Mouse (Mus musculus) left cerebral cortex, adult 11 months (tissue): ENCODE results near the gene Ccdc150.

ENCODE experiments used
- DNase-seq: peaks from one replicate; pipeline ENCODE4 v3.0.0; 2022; ENCODE audit warnings: low spot score

The Ccdc150 gene

DNA sequence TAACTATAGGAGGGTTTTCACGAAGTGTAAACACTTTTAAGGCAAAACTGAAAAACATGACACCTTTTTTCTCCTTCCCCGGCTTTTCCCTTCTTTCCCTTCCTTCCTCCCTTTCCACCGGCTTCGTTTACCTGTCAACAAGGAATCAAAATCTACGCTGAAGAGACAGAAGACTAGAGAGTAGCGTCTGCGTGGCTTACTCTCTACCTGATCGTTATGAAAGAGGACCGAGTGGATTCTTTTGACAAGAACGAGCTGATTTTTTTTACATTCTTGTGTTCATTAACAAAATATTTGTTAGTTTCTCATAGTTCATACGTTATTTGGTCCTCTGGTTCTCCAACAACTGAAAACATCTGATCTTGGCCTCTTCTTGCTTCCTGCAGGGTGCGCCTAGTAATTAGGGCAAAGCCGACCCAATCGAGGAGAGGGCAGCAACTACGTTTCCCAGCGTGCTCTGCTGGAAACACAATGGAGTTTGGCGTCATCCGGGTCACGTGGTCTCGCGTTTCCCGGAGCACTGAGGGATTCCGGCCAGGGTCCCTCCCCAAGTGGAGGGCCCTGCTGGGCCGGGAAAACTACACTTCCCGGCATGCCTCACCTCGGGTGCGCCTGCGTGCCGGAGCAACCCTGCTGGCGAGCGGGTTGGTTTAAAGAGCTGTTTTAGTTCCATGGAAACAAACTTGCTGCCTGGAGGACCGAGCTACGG lies at the start of gene Ccdc150:
Gene Ccdc150 (plus strand): TSS at position 526 of the 709 bp plus-strand sequence.
- peak; percentile 97 for DNase-seq

- no peak for DNase-seq
Observed at GRCm38 (mm10) chr1:54220273-54220672, 30.2 kb upstream of the Ccdc150 start.

DNA sequence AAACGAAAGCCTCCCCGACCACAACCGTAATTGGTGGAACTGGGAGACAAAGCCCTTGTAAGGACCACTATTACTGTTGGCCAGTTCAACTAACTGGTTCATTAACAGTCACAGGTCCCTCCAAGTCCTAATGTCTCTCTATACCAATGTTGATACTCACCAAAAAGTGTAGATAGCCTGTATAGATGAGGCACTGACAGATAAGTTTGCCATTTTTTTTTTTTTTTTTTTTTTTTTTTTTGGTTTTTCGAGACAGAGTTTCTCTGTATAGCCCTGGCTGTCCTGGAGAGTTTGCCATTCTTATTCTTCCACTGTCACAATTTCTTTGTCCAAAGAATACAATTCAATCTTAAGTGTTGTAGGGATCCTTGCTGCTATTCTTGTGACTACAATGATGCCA lies 7.8 kb upstream of the Ccdc150 start:
- no peak for DNase-seq

DNA sequence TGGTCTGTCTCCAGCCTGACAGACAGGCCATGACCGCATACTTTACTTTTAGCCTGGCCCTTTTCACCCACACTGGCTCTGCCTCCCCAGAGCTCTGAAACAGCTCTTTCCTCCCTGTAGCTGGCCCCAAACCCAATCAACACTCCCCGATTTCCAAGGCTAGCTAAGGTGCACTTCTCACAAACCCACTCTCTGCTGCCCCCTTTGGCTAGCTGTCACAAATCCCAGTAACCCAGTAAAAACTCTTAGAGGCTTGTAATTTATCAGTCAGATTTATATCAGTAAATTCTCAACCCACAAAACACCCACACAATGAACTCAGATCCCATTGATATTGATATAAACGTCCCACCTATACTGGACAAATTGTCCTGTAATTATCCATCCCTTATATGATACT lies 25.1 kb downstream of the Ccdc150 start:
- no peak for DNase-seq

GRCm38 (mm10) chr1:54279628-54280027 lies 29.1 kb downstream of the Ccdc150 start:
- no peak for DNase-seq

GRCm38 (mm10) chr1:54280651-54281050 lies 30.2 kb downstream of the Ccdc150 start:
- no peak for DNase-seq

- no peak for DNase-seq
Observed at GRCm38 (mm10) chr1:54306404-54306803, 55.9 kb downstream of the Ccdc150 start.

DNA sequence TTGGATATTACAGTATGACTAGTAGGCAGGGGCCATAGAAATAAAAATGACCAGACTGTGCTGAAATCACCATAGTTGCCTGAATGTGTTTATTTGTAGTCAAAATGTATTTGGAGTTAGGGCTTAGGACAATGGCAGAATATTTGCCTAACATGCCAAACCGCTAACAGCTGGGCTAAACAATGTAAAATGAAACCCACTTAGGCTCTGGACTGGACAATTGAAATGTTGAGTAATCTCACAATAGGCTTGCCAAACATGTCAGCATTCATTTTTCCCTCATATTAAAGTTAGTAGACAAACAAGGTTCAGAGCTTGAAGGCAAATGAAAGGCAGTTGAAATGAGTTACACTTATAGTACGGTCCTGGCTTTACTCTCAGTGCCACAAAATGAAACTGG lies 76.2 kb downstream of the Ccdc150 start:
- no peak for DNase-seq

GRCm38 (mm10) chr1:54327876-54328545 lies 77.5 kb downstream of the Ccdc150 start:
- no peak for DNase-seq

DNA sequence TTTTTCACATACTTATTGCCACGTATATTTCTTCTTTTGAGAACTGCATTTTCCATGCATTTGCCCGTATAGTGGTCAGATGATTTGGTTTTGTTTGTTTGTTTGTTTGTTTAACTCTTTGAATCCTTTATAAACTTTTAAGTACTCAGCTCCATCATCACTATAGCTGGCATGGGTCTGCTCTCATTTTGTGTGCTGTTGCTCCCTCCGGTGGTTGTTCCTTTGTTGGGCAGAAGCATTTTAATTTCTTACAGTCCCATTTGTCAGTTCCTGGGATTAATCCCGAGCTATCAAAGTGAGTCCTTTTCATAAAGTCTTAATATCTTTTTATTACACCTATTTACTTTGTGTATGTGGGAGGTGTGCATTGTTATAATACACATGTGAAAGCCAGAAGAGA lies 82.5 kb downstream of the Ccdc150 start:
- peak; percentile 12 for DNase-seq

GRCm38 (mm10) chr1:54354786-54355185 lies 104.3 kb downstream of the Ccdc150 start:
- DNase-seq = no peak

GRCm38 (mm10) chr1:54355485-54355884 lies 105.0 kb downstream of the Ccdc150 start:
- DNase-seq = no peak

- DNase-seq = no peak
Observed at GRCm38 (mm10) chr1:54356566-54356965, 106.1 kb downstream of the Ccdc150 start.

DNA sequence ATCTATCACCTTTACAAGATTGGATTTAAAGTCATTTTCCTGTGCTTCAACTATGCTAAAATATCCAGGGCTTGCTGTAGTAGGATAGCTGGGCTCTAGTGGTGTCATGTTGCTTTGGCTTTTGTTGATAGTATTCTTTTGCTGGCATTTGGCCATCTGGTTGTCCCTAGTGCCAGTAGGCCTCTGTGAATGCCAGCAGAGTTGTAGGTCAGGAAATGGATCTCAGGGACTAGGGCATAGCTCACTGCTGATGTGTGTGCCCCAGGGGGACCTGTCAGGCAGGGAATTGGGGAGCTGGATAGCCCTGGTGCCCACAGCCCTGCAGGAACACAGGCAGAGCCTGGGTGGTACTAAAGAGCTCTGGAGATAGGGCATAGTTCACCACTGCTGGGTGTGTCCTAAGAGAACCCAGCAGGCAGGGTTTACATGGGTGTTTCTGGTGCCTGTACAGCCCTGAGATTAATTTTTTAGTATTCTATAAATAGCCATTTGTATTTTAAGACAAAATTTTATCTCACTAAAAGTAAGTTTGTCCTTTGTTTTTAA lies 127.1 kb downstream of the Ccdc150 start:
- no peak for DNase-seq

DNA sequence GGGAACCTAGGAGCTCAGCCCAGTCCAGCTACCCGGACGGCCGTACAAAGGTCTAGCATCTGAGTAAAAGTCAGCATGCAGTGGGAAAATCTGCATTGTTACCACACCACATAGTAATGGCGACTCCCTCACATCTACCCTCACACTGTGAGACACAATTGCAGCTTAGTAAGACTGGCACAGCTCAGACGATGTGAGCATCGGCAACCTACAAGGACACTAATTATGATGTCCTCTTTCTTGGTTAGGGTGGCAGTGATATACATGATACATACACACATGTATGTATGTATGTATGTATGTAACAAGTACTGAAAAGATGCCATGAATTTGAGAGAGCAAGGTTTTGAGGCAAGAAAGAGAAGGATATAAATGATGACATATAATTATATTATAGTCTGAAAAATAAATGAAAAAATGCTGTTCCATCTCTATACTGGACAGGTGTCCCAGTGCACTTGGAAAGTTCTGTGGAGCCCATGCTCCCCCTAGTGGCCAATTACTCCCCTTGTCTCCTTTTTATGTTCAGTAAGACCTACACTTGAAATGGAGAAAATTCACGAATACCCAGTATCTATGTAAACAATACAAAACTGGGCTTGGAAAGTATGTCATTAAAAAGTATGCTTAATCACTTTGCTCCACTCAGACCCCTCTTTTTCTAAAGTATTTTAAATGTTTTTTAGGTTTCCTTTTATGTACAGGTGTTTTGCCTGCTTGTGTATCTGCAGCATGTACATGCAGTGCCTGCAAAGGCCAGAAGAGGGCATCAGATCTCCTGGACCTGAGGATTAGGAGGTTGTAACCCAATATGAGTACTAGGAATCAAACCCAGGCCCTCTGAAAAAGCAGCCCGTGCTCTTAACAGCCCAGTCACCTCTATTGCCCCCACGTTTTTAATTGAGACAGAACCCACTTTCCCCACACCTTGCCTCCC lies 130.8 kb downstream of the Ccdc150 start:
- DNase-seq = peak; percentile 21

GRCm38 (mm10) chr1:54384221-54384620 lies 133.7 kb downstream of the Ccdc150 start:
- DNase-seq = no peak

DNA sequence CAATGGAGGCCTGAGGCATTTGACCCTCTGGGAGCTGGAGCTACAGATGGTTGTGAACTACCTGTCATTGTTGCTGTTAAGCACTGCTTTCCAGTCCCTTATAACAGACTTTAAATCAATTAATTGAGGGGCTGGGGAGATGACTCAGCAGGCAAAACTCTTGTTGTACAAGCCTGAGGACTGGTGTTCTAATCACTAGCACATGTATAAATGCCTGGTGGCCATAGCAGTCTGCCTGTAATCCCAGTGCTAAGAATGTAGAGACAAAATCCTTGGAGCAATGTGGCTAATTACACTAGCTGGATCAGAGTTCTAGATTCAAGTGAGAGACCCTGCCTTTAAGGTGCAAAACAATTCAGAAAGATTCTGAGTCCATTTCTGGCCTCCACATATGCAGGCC lies 152.3 kb downstream of the Ccdc150 start:
- no peak for DNase-seq
